In the genomic region with DNA sequence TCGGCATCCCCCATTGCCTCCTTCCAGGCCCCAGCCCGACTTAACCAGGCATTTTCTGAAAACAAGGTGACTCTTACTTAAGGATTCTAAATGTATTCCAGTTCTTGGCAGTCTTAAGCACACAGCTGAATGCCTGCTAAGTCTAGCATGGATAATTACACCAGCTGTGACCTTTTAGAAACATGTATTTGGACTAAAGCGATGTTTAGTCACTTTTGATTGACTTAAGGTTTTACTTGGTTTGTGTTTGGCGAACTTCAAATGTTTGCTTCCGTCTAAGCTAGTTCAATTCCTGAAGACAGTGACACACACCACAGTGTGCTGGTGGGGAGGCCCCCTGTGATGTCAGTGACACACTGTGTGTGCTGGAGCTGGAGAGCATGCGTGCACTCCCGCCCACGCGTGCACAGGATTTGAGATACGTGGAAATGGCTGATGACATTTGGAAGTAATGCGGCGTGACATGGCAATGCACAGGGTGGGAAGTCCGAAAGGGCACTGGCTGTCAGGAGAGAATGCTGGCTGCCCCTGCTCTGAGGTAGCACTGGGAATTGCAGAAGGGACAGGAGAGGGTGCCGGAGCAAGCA, we compare ENCODE assay signal across 12 mouse cellular contexts.
DNase-seq lines count a peak whose midpoint lies in the region; ATAC-seq and TF ChIP-seq lines count a peak whose summit lies in the region.
"Had no signal": no experiment of that assay in that cellular context is flagged by ENCODE, and none has a peak within 500 bp of the region (broad histone marks: within the 10 kb centered on the region; RNA-seq: fewer than 3 reads in every experiment).

No protein-coding gene starts in this region.

- DNase-seq in adrenal gland, postnatal 14 days = peak; percentile 8
- DNase-seq in adrenal gland, postnatal 25 days = no peak
- peak; percentile 10 for DNase-seq in heart, postnatal 4 days
- no peak for DNase-seq in heart, adult 9 months (ENCODE audit: low spot score in 2 of 2)
- no peak for DNase-seq in T-cell, adult 2 months (ENCODE audit: low spot score)
- DNase-seq: cerebellum, adult 18-20 months had no signal

- H3ac ChIP-seq in myocyte (ENCODE audit: control insufficient read depth, insufficient read length) = no peak overlapping the region

- peak overlapping the region; percentile 62 for H3K4me3 ChIP-seq in megakaryocyte, embryonic 14.5 days (replicated peaks)
- H3K4me3 ChIP-seq in myocyte = no peak overlapping the region
- H3K4me3 ChIP-seq: left cerebral cortex, adult 2 months had no signal

- H3K27me3 ChIP-seq in megakaryocyte, embryonic 14.5 days (replicated peaks) = no peaks in the 10 kb centered on the region
- peaks cover 7% of the 10 kb centered on the region for H3K27me3 ChIP-seq in myocyte (ENCODE audit: control insufficient read depth, insufficient read depth, insufficient read length)

- no peaks in the 10 kb centered on the region for H3K36me3 ChIP-seq in megakaryocyte, embryonic 14.5 days (replicated peaks; ENCODE audit: low read length)
- H3K36me3 ChIP-seq in myocyte (ENCODE audit: control insufficient read depth, insufficient read depth) = no peaks in the 10 kb centered on the region
- H3K36me3 ChIP-seq: G1E had no signal

- no peak for ATAC-seq in megakaryocyte, adult 5-6 weeks (ENCODE audit: poor library complexity, severe bottlenecking)
- ATAC-seq: intestine, embryonic 16.5 days had no signal

- TF ChIP-seq POLR2A in myocyte (IDR thresholded peaks at IDR 0.05; ENCODE audit: insufficient read length, low read depth) = peak; percentile 50

- no peaks in the 10 kb centered on the region for H3K79me2 ChIP-seq in myocyte (ENCODE audit: control insufficient read depth, insufficient read depth)

- no peaks in the 10 kb centered on the region for H3K4me1 ChIP-seq in megakaryocyte, embryonic 14.5 days

- H3K4me2 ChIP-seq in myocyte (ENCODE audit: low read depth) = peak overlapping the region; percentile 50

- H3K9me3 ChIP-seq in megakaryocyte, embryonic 14.5 days = peaks cover 87% of the 10 kb centered on the region

TF ChIP-seq in myocyte, 11 proteins besides CTCF, POLR2A, EP300 and RAD21:
- TF ChIP-seq TCF12 (IDR thresholded peaks at IDR 0.05; ENCODE audit: insufficient read depth, poor library complexity, severe bottlenecking) (no peak), CEBPB (IDR thresholded peaks at IDR 0.05; ENCODE audit: insufficient read depth, poor library complexity, severe bottlenecking) (peak; percentile 53; the same call in 1 of the 2 replicates), POLR2AphosphoS2 (IDR thresholded peaks at IDR 0.05; ENCODE audit: insufficient read length, low read depth) (peak; percentile 36)

Comparison
In these comparisons a context has a peak if more than half of its experiments do, and no peak if none do; other contexts are left out.
1. DNase-seq: peak in adrenal gland, postnatal 14 days (single experiment) and heart, postnatal 4 days (single experiment); none in adrenal gland, postnatal 25 days (single experiment), heart, adult 9 months (0 of 2) and T-cell, adult 2 months (single experiment).